Mouse (Mus musculus) spleen, adult 2 months (tissue): ENCODE data around the gene Ice2.

ENCODE experiments used
- CTCF ChIP-seq: fragments of 200-500 bp; IDR thresholded peaks from 2 replicates; pipeline ENCODE4 v1.5.1; 2011; ENCODE audit warnings: mild to moderate bottlenecking, inconsistent platforms; ENCODE audit not compliant: insufficient read depth, insufficient read length, insufficient replicate concordance; ENCODE audit errors: extremely low read depth
- POLR2A ChIP-seq: fragments of 200-500 bp; IDR thresholded peaks from 2 replicates; pipeline ENCODE4 v1.6.1; 2011; ENCODE audit warnings: low read depth, low read length, inconsistent platforms

- TF ChIP-seq POLR2A (no peak), CTCF (no peak)
These were observed 34.3 kb downstream of the Ice2 start for GRCm38 (mm10) chr9:69431863-69432555.
